11 mouse cellular contexts compared by ENCODE assay signal in genomic region chr5:119681011-119681832, GRCm38 (mm10). TPM values are rescaled to one million over a fixed set of nuclear protein-coding genes. Genes with fewer than 3 reads are reported as not detected.
A peak's percentile ranks its signal among the peaks of the same experiment; 100 is the strongest.
DNase-seq lines count a peak whose midpoint lies in the region; ATAC-seq and TF ChIP-seq lines count a peak whose summit lies in the region.
"Had no signal": no experiment of that assay in that cellular context is flagged by ENCODE, and none has a peak within 500 bp of the region (broad histone marks: within the 10 kb centered on the region; RNA-seq: fewer than 3 reads in every experiment).

No protein-coding gene starts in this region.

- ATAC-seq in heart, embryonic 14.5 days (ENCODE audit: insufficient number of reproducible peaks, insufficient read depth, low FRiP score, low read depth): no peak
- no peak for ATAC-seq in midbrain, embryonic 15.5 days (replicated peaks)
- no peak for ATAC-seq in embryonic facial prominence, embryonic 15.5 days (ENCODE audit: insufficient number of reproducible peaks, low FRiP score, low TSS enrichment, low read depth)
- no peak for ATAC-seq in neural tube, embryonic 15.5 days (ENCODE audit: low FRiP score)
- no peak for ATAC-seq in midbrain, postnatal 0 days (ENCODE audit: low FRiP score)
- ATAC-seq: inflammation-experienced regulatory T-cells, adult 6 months had no signal

- TF ChIP-seq CTCF in midbrain, postnatal 0 days (IDR thresholded peaks at IDR 0.05): no peak

- DNase-seq in heart, adult 9 months (ENCODE audit: low spot score in 2 of 2): no peak
- no peak for DNase-seq in midbrain, embryonic 10.5 days (ENCODE audit: low spot score)
- no peak for DNase-seq in spleen, adult 18-20 months
- DNase-seq in midbrain, postnatal 0 days (ENCODE audit: low spot score): no peak
- DNase-seq: left cerebral cortex, postnatal 4 days had no signal

- peaks cover 3% of the 10 kb centered on the region; the same call in 1 of the 2 replicates for H3K36me3 ChIP-seq in heart, embryonic 14.5 days (ENCODE audit: control insufficient read depth, insufficient read depth, low read length)
- no peaks in the 10 kb centered on the region for H3K36me3 ChIP-seq in midbrain, embryonic 10.5 days
- no peaks in the 10 kb centered on the region for H3K36me3 ChIP-seq in midbrain, embryonic 15.5 days (replicated peaks)
- peaks cover 9% of the 10 kb centered on the region; the same call in 1 of the 2 replicates for H3K36me3 ChIP-seq in embryonic facial prominence, embryonic 15.5 days
- H3K36me3 ChIP-seq in neural tube, embryonic 15.5 days: no peaks in the 10 kb centered on the region
- H3K36me3 ChIP-seq in midbrain, postnatal 0 days (ENCODE audit: insufficient read depth, low read length): no peaks in the 10 kb centered on the region

- H3K9ac ChIP-seq in heart, embryonic 14.5 days (ENCODE audit: low read length): no peak overlapping the region
- no peak overlapping the region for H3K9ac ChIP-seq in midbrain, embryonic 15.5 days
- peak overlapping the region; percentile 26 for H3K9ac ChIP-seq in embryonic facial prominence, embryonic 15.5 days
- H3K9ac ChIP-seq in neural tube, embryonic 15.5 days (replicated peaks): no peak overlapping the region
- no peak overlapping the region for H3K9ac ChIP-seq in midbrain, postnatal 0 days (replicated peaks; ENCODE audit: low read length, poor library complexity, severe bottlenecking)

- WGBS in heart, embryonic 14.5 days: 53% methylated on average over 8 of the region's 8 CpGs
- 6% methylated on average over 8 of the region's 8 CpGs for WGBS in midbrain, embryonic 10.5 days
- WGBS in midbrain, embryonic 15.5 days: 5% methylated on average over 8 of the region's 8 CpGs
- WGBS in embryonic facial prominence, embryonic 15.5 days: 19% methylated on average over 8 of the region's 8 CpGs
- 5% methylated on average over 8 of the region's 8 CpGs for WGBS in neural tube, embryonic 15.5 days
- 2% methylated on average over 8 of the region's 8 CpGs for WGBS in midbrain, postnatal 0 days

- H3K4me3 ChIP-seq in heart, embryonic 14.5 days (ENCODE audit: control insufficient read depth in 1 of 2, insufficient read depth in 1 of 2, low read depth in 1 of 2, low read length in 2 of 2): peak overlapping the region in 1 of 2 experiments; percentile 26; a peak in 2 of 4 replicates
- H3K4me3 ChIP-seq in midbrain, embryonic 10.5 days: 0 out of 2 replicates have a peak overlapping the region, but pooled peaks have one; percentile 29
- H3K4me3 ChIP-seq in midbrain, embryonic 15.5 days: no peak overlapping the region
- H3K4me3 ChIP-seq in embryonic facial prominence, embryonic 15.5 days (replicated peaks): peak overlapping the region; percentile 38
- H3K4me3 ChIP-seq in neural tube, embryonic 15.5 days (replicated peaks): peak overlapping the region; percentile 5; the same call in 1 of the 2 replicates
- no peak overlapping the region for H3K4me3 ChIP-seq in midbrain, postnatal 0 days (ENCODE audit: low read depth, low read length)

- H3K4me1 ChIP-seq in heart, embryonic 14.5 days (ENCODE audit: control insufficient read depth in 2 of 2, insufficient read depth in 2 of 2, low read length in 2 of 2): peaks cover 7 to 8% of the 10 kb centered on the region in 2 experiments; a peak in 2 of 4 replicates
- peaks cover 25% of the 10 kb centered on the region for H3K4me1 ChIP-seq in midbrain, embryonic 10.5 days
- 0 out of 2 replicates have a peak, but pooled peaks cover 6% of the 10 kb centered on the region for H3K4me1 ChIP-seq in midbrain, embryonic 15.5 days
- peaks cover 49% of the 10 kb centered on the region for H3K4me1 ChIP-seq in embryonic facial prominence, embryonic 15.5 days
- H3K4me1 ChIP-seq in neural tube, embryonic 15.5 days: peaks cover 12% of the 10 kb centered on the region
- H3K4me1 ChIP-seq in midbrain, postnatal 0 days (ENCODE audit: insufficient read depth, low read length): no peaks in the 10 kb centered on the region

- no peaks in the 10 kb centered on the region for H3K9me3 ChIP-seq in heart, embryonic 14.5 days (ENCODE audit: control insufficient read depth, low read length)
- no peaks in the 10 kb centered on the region for H3K9me3 ChIP-seq in midbrain, embryonic 10.5 days (replicated peaks)
- H3K9me3 ChIP-seq in midbrain, embryonic 15.5 days: no peaks in the 10 kb centered on the region
- no peaks in the 10 kb centered on the region for H3K9me3 ChIP-seq in embryonic facial prominence, embryonic 15.5 days (replicated peaks)
- H3K9me3 ChIP-seq in neural tube, embryonic 15.5 days (replicated peaks): no peaks in the 10 kb centered on the region
- no peaks in the 10 kb centered on the region for H3K9me3 ChIP-seq in midbrain, postnatal 0 days (ENCODE audit: low read length)

- peak overlapping the region; percentile 59 for H3K4me2 ChIP-seq in heart, embryonic 14.5 days (ENCODE audit: low read length)
- H3K4me2 ChIP-seq in midbrain, embryonic 15.5 days: no peak overlapping the region
- peak overlapping the region; percentile 55 for H3K4me2 ChIP-seq in embryonic facial prominence, embryonic 15.5 days (replicated peaks)
- no peak overlapping the region for H3K4me2 ChIP-seq in neural tube, embryonic 15.5 days
- no peak overlapping the region for H3K4me2 ChIP-seq in midbrain, postnatal 0 days (ENCODE audit: low read depth, low read length, poor library complexity, severe bottlenecking)

- H3K27ac ChIP-seq in heart, embryonic 14.5 days (replicated peaks in 1 of 2; ENCODE audit: control insufficient read depth in 1 of 2, insufficient read depth in 1 of 2, low read depth in 2 of 2, low read length in 2 of 2): no peak overlapping the region
- H3K27ac ChIP-seq in midbrain, embryonic 10.5 days (replicated peaks): no peak overlapping the region
- H3K27ac ChIP-seq in midbrain, embryonic 15.5 days: no peak overlapping the region
- H3K27ac ChIP-seq in embryonic facial prominence, embryonic 15.5 days (replicated peaks): peak overlapping the region; percentile 81
- H3K27ac ChIP-seq in neural tube, embryonic 15.5 days (replicated peaks): no peak overlapping the region
- H3K27ac ChIP-seq in midbrain, postnatal 0 days (ENCODE audit: low read depth, low read length): no peak overlapping the region

- peaks cover 96% of the 10 kb centered on the region for H3K27me3 ChIP-seq in heart, embryonic 14.5 days (ENCODE audit: control insufficient read depth, insufficient read depth, low read length)
- H3K27me3 ChIP-seq in midbrain, embryonic 10.5 days (ENCODE audit: low read depth, poor library complexity, severe bottlenecking): peaks cover 100% of the 10 kb centered on the region
- peaks cover 93% of the 10 kb centered on the region for H3K27me3 ChIP-seq in midbrain, embryonic 15.5 days (replicated peaks)
- H3K27me3 ChIP-seq in embryonic facial prominence, embryonic 15.5 days: peaks cover 37% of the 10 kb centered on the region
- peaks cover 96% of the 10 kb centered on the region for H3K27me3 ChIP-seq in neural tube, embryonic 15.5 days (replicated peaks)
- H3K27me3 ChIP-seq in midbrain, postnatal 0 days (ENCODE audit: insufficient read depth, low read length): peaks cover 92% of the 10 kb centered on the region

RNA-seq across cellular contexts. Expression of gene Tbx3, which starts 10.8 kb away (rescaled TPM):
- polyA plus RNA-seq in heart, embryonic 14.5 days (2014; fragmentation: Nextera tagmentation; extraction: Ambion mirVana): 6.0 and 7.9 TPM in 2 replicates
- polyA plus RNA-seq in midbrain, embryonic 10.5 days (2016; fragmentation: Nextera tagmentation; extraction: Ambion mirVana): 3.9 and 7.2 TPM in 2 replicates
- polyA plus RNA-seq in midbrain, embryonic 15.5 days (2015; fragmentation: Nextera tagmentation; extraction: Ambion mirVana): 2.9 and 4.7 TPM in 2 replicates
- 38.8 and 42.1 TPM in 2 replicates for polyA plus RNA-seq in embryonic facial prominence, embryonic 15.5 days (2015; fragmentation: Nextera tagmentation; extraction: Ambion mirVana)
- 4.1 and 8.4 TPM in 2 replicates for polyA plus RNA-seq in neural tube, embryonic 15.5 days (2015; fragmentation: Nextera tagmentation; extraction: Ambion mirVana)
- 1.1 and 3.9 TPM in 2 replicates for total RNA-seq in midbrain, postnatal 0 days (2014; rRNA removed)
- 2.0 and 4.0 TPM in 2 replicates for polyA plus RNA-seq in midbrain, postnatal 0 days (2015; fragmentation: Nextera tagmentation; extraction: Ambion mirVana)
- total RNA-seq: neutrophil, adult 5-6 weeks had no signal

Comparison
In these comparisons a context has a peak if more than half of its experiments do, and no peak if none do; other contexts are left out.
1. H3K4me3 ChIP-seq: peak in midbrain, embryonic 10.5 days (single experiment), embryonic facial prominence, embryonic 15.5 days (single experiment) and neural tube, embryonic 15.5 days (single experiment); none in midbrain, embryonic 15.5 days (single experiment) and midbrain, postnatal 0 days (single experiment).
2. H3K4me2 ChIP-seq: peak in heart, embryonic 14.5 days (single experiment) and embryonic facial prominence, embryonic 15.5 days (single experiment); none in midbrain, embryonic 15.5 days (single experiment), neural tube, embryonic 15.5 days (single experiment) and midbrain, postnatal 0 days (single experiment).